Mouse (Mus musculus): ENCODE results near the gene Lrmp. TPM values are rescaled to one million over a fixed set of nuclear protein-coding genes. Genes with fewer than 3 reads are reported as not detected.

Lrmp gene
- polyA plus RNA-seq, 1 experiment: 0.91 TPM

- Histone ChIP-seq H3K27ac (ENCODE audit: insufficient read depth, low read length) (peak overlapping the region; percentile 61), H3K36me3 (ENCODE audit: control insufficient read depth, insufficient read depth, low read length, poor library complexity, severe bottlenecking) (no peaks in the 10 kb centered on the region), H3K9me3 (replicated peaks; ENCODE audit: control insufficient read depth, insufficient read depth, low read length, poor library complexity, severe bottlenecking) (no peaks in the 10 kb centered on the region), H3K4me3 (ENCODE audit: low read depth, low read length) (peak overlapping the region; percentile 14; the same call in 1 of the 2 replicates), H3K4me1 (ENCODE audit: control insufficient read depth, insufficient read depth, low read length) (peaks cover 12% of the 10 kb centered on the region), H3K9ac (ENCODE audit: low read depth, poor library complexity, severe bottlenecking) (0 out of 2 replicates have a peak overlapping the region, but pooled peaks have one; percentile 6), H3K27me3 (ENCODE audit: control insufficient read depth, insufficient read depth, low read length, poor library complexity, severe bottlenecking) (no peaks in the 10 kb centered on the region)
- TF ChIP-seq EP300 (IDR thresholded peaks at IDR 0.05; ENCODE audit: insufficient read depth, low read depth, low read length) (no peak), POLR2A (IDR thresholded peaks at IDR 0.05; ENCODE audit: insufficient read depth, low read length) (no peak), CTCF (IDR thresholded peaks at IDR 0.05; ENCODE audit: low read depth, low read length) (no peak)
Observed at GRCm38 (mm10) chr6:145173781-145174191, 58.3 kb downstream of the Lrmp start.

- Histone ChIP-seq H3K27ac (ENCODE audit: insufficient read depth, low read length) (peak overlapping the region; percentile 42; the same call in 1 of the 2 replicates), H3K4me1 (ENCODE audit: control insufficient read depth, insufficient read depth, low read length) (peaks cover 12% of the 10 kb centered on the region)
Observed at GRCm38 (mm10) chr6:145175571-145175981, 60.1 kb downstream of the Lrmp start.

GRCm38 (mm10) chr6:145176474-145176873, 61.0 kb downstream of the Lrmp start:
- Histone ChIP-seq H3K9ac (ENCODE audit: low read depth, poor library complexity, severe bottlenecking) (no peak overlapping the region), H3K27ac (ENCODE audit: insufficient read depth, low read length) (peak overlapping the region; percentile 43), H3K4me1 (ENCODE audit: control insufficient read depth, insufficient read depth, low read length) (peaks cover 12% of the 10 kb centered on the region), H3K4me3 (ENCODE audit: low read depth, low read length) (peak overlapping the region; percentile 13; the same call in 1 of the 2 replicates), H3K27me3 (ENCODE audit: control insufficient read depth, insufficient read depth, low read length, poor library complexity, severe bottlenecking) (no peaks in the 10 kb centered on the region), H3K9me3 (replicated peaks; ENCODE audit: control insufficient read depth, insufficient read depth, low read length, poor library complexity, severe bottlenecking) (no peaks in the 10 kb centered on the region), H3K36me3 (ENCODE audit: control insufficient read depth, insufficient read depth, low read length, poor library complexity, severe bottlenecking) (no peaks in the 10 kb centered on the region)
- peak; percentile 99 for TF ChIP-seq EP300 (IDR thresholded peaks at IDR 0.05; ENCODE audit: insufficient read depth, low read depth, low read length)
- no peak for TF ChIP-seq CTCF (IDR thresholded peaks at IDR 0.05; ENCODE audit: low read depth, low read length)

More at GRCm38 (mm10) chr6:145175571-145175981, 60.1 kb downstream of the Lrmp start:
- H3K4me3 ChIP-seq (ENCODE audit: low read depth, low read length): peak overlapping the region; percentile 30; the same call in 1 of the 2 replicates
- TF ChIP-seq EP300 (IDR thresholded peaks at IDR 0.05; ENCODE audit: insufficient read depth, low read depth, low read length) (peak; percentile 46; the same call in 1 of the 2 replicates), CTCF (IDR thresholded peaks at IDR 0.05; ENCODE audit: low read depth, low read length) (no peak)
- H3K36me3 ChIP-seq (ENCODE audit: control insufficient read depth, insufficient read depth, low read length, poor library complexity, severe bottlenecking): no peaks in the 10 kb centered on the region
- no peaks in the 10 kb centered on the region for H3K9me3 ChIP-seq (replicated peaks; ENCODE audit: control insufficient read depth, insufficient read depth, low read length, poor library complexity, severe bottlenecking)
- H3K27me3 ChIP-seq (ENCODE audit: control insufficient read depth, insufficient read depth, low read length, poor library complexity, severe bottlenecking): no peaks in the 10 kb centered on the region
- H3K9ac ChIP-seq (ENCODE audit: low read depth, poor library complexity, severe bottlenecking): no peak overlapping the region

DNA sequence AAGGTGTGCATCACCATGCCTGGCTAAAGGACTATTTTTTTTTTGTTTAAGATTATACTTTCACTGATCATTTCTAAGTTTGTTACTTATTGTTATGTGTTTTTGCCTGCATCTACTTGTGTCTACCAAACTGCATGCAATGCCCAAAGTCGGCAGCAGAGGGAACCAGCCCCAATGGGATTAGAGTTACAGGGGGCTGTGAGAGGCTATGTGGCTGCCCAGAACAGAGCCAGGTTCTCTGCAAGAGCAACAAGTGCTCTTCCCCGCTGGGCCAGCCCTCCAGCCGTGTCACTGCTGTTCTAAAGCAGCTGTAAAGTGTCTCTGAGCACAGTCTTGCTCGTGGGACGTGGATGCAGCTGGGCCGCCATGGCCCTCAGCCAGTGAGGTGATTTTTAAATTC, 64.2 kb downstream of the Lrmp start:
- no peaks in the 10 kb centered on the region for H3K27me3 ChIP-seq (ENCODE audit: control insufficient read depth, insufficient read depth, low read length, poor library complexity, severe bottlenecking)
- H3K4me1 ChIP-seq (ENCODE audit: control insufficient read depth, insufficient read depth, low read length): peaks cover 9% of the 10 kb centered on the region
- H3K9ac ChIP-seq (ENCODE audit: low read depth, poor library complexity, severe bottlenecking): no peak overlapping the region
- 0 out of 2 replicates have a peak, but pooled peaks have one; percentile 20 for TF ChIP-seq EP300 (IDR thresholded peaks at IDR 0.05; ENCODE audit: insufficient read depth, low read depth, low read length)
- no peak for TF ChIP-seq POLR2A (IDR thresholded peaks at IDR 0.05; ENCODE audit: insufficient read depth, low read length)
- TF ChIP-seq CTCF (IDR thresholded peaks at IDR 0.05; ENCODE audit: low read depth, low read length): peak; percentile 66
- H3K27ac ChIP-seq (ENCODE audit: insufficient read depth, low read length): no peak overlapping the region
- no peaks in the 10 kb centered on the region for H3K9me3 ChIP-seq (replicated peaks; ENCODE audit: control insufficient read depth, insufficient read depth, low read length, poor library complexity, severe bottlenecking)
- peak overlapping the region; percentile 6; the same call in 1 of the 2 replicates for H3K4me3 ChIP-seq (ENCODE audit: low read depth, low read length)
- H3K36me3 ChIP-seq (ENCODE audit: control insufficient read depth, insufficient read depth, low read length, poor library complexity, severe bottlenecking): no peaks in the 10 kb centered on the region

GRCm38 (mm10) chr6:145182044-145182443, 66.6 kb downstream of the Lrmp start:
- Histone ChIP-seq H3K9me3 (replicated peaks; ENCODE audit: control insufficient read depth, insufficient read depth, low read length, poor library complexity, severe bottlenecking) (no peaks in the 10 kb centered on the region), H3K9ac (ENCODE audit: low read depth, poor library complexity, severe bottlenecking) (no peak overlapping the region), H3K4me3 (ENCODE audit: low read depth, low read length) (no peak overlapping the region), H3K4me1 (ENCODE audit: control insufficient read depth, insufficient read depth, low read length) (peaks cover under 1% of the 10 kb centered on the region), H3K27me3 (ENCODE audit: control insufficient read depth, insufficient read depth, low read length, poor library complexity, severe bottlenecking) (no peaks in the 10 kb centered on the region), H3K27ac (ENCODE audit: insufficient read depth, low read length) (no peak overlapping the region), H3K36me3 (ENCODE audit: control insufficient read depth, insufficient read depth, low read length, poor library complexity, severe bottlenecking) (no peaks in the 10 kb centered on the region)
- TF ChIP-seq CTCF (IDR thresholded peaks at IDR 0.05; ENCODE audit: low read depth, low read length) (no peak), POLR2A (IDR thresholded peaks at IDR 0.05; ENCODE audit: insufficient read depth, low read length) (no peak), EP300 (IDR thresholded peaks at IDR 0.05; ENCODE audit: insufficient read depth, low read depth, low read length) (no peak)

GRCm38 (mm10) chr6:145186096-145186495, 70.6 kb downstream of the Lrmp start:
- Histone ChIP-seq H3K9ac (ENCODE audit: low read depth, poor library complexity, severe bottlenecking) (no peak overlapping the region), H3K27ac (ENCODE audit: insufficient read depth, low read length) (peak overlapping the region; percentile 58; the same call in 1 of the 2 replicates), H3K36me3 (ENCODE audit: control insufficient read depth, insufficient read depth, low read length, poor library complexity, severe bottlenecking) (no peaks in the 10 kb centered on the region), H3K4me1 (ENCODE audit: control insufficient read depth, insufficient read depth, low read length) (no peaks in the 10 kb centered on the region), H3K4me3 (ENCODE audit: low read depth, low read length) (no peak overlapping the region), H3K27me3 (ENCODE audit: control insufficient read depth, insufficient read depth, low read length, poor library complexity, severe bottlenecking) (no peaks in the 10 kb centered on the region), H3K9me3 (replicated peaks; ENCODE audit: control insufficient read depth, insufficient read depth, low read length, poor library complexity, severe bottlenecking) (no peaks in the 10 kb centered on the region)
- TF ChIP-seq EP300 (IDR thresholded peaks at IDR 0.05; ENCODE audit: insufficient read depth, low read depth, low read length) (no peak), POLR2A (IDR thresholded peaks at IDR 0.05; ENCODE audit: insufficient read depth, low read length) (no peak), CTCF (IDR thresholded peaks at IDR 0.05; ENCODE audit: low read depth, low read length) (no peak)

Measured in ES-Bruce4 (cell line).